Mouse (Mus musculus): ENCODE results near the gene Gpc4. TPM values are rescaled to one million over a fixed set of nuclear protein-coding genes. Genes with fewer than 3 reads are reported as not detected.
A peak's percentile ranks its signal among the peaks of the same experiment; 100 is the strongest.

Gene Gpc4
- polyA plus RNA-seq, 1 experiment from 2014 or later, result 25.8 TPM

GRCm38 (mm10) chrX:52163418-52164133 lies 1.5 kb downstream of the Gpc4 start:
- Histone ChIP-seq H3K36me3 (no peaks in the 10 kb centered on the region), H3K4me3 (replicated peaks) (peak overlapping the region; percentile 51), H3K9me3 (no peaks in the 10 kb centered on the region), H3K4me1 (replicated peaks) (no peaks in the 10 kb centered on the region), H3K27me3 (replicated peaks) (no peaks in the 10 kb centered on the region), H3K9ac (peak overlapping the region; percentile 60), H3K27ac (no peak overlapping the region), H3K4me2 (replicated peaks) (peak overlapping the region; percentile 75)
- 20% methylated on average over 25 of the region's 25 CpGs for WGBS
- ATAC-seq, result no peak

- Histone ChIP-seq H3K27ac (no peak overlapping the region), H3K4me3 (replicated peaks) (peak overlapping the region; percentile 51; the same call in 1 of the 2 replicates), H3K4me1 (replicated peaks) (no peaks in the 10 kb centered on the region), H3K9me3 (no peaks in the 10 kb centered on the region), H3K4me2 (replicated peaks) (peak overlapping the region; percentile 75), H3K36me3 (no peaks in the 10 kb centered on the region), H3K27me3 (replicated peaks) (no peaks in the 10 kb centered on the region), H3K9ac (no peak overlapping the region)
- WGBS, result 52% methylated on average over 6 of the region's 6 CpGs
- ATAC-seq, result no peak
These were observed 2.3 kb downstream of the Gpc4 start for GRCm38 (mm10) chrX:52162756-52163155.

- no peak overlapping the region for H3K27ac ChIP-seq
- H3K4me3 ChIP-seq (replicated peaks), result no peak overlapping the region
- H3K4me1 ChIP-seq (replicated peaks), result no peaks in the 10 kb centered on the region
- 58% methylated on average over 1 of the region's 1 CpGs for WGBS
- no peaks in the 10 kb centered on the region for H3K36me3 ChIP-seq
- no peak for ATAC-seq
- H3K9ac ChIP-seq, result no peak overlapping the region
- H3K27me3 ChIP-seq (replicated peaks), result no peaks in the 10 kb centered on the region
- H3K9me3 ChIP-seq, result no peaks in the 10 kb centered on the region
- H3K4me2 ChIP-seq (replicated peaks), result no peak overlapping the region
These were observed 2.8 kb downstream of the Gpc4 start for GRCm38 (mm10) chrX:52162206-52162605.

GRCm38 (mm10) chrX:52159621-52160020 lies 5.4 kb downstream of the Gpc4 start:
- H3K4me2 ChIP-seq (replicated peaks), result no peak overlapping the region
- ATAC-seq, result no peak
- no peaks in the 10 kb centered on the region for H3K36me3 ChIP-seq
- H3K27ac ChIP-seq, result no peak overlapping the region
- H3K4me3 ChIP-seq (replicated peaks), result no peak overlapping the region
- no peak overlapping the region for H3K9ac ChIP-seq
- 82% methylated on average over 5 of the region's 5 CpGs for WGBS
- no peaks in the 10 kb centered on the region for H3K27me3 ChIP-seq (replicated peaks)
- H3K4me1 ChIP-seq (replicated peaks), result no peaks in the 10 kb centered on the region
- no peaks in the 10 kb centered on the region for H3K9me3 ChIP-seq

GRCm38 (mm10) chrX:52155408-52155953 lies 9.6 kb downstream of the Gpc4 start:
- no peak overlapping the region for H3K4me3 ChIP-seq (replicated peaks)
- 87% methylated on average over 7 of the region's 7 CpGs for WGBS
- H3K9ac ChIP-seq, result no peak overlapping the region
- H3K9me3 ChIP-seq, result no peaks in the 10 kb centered on the region
- no peaks in the 10 kb centered on the region for H3K36me3 ChIP-seq
- no peak for ATAC-seq
- no peak overlapping the region for H3K27ac ChIP-seq
- H3K4me2 ChIP-seq (replicated peaks), result no peak overlapping the region
- H3K4me1 ChIP-seq (replicated peaks), result no peaks in the 10 kb centered on the region
- H3K27me3 ChIP-seq (replicated peaks), result no peaks in the 10 kb centered on the region

- Histone ChIP-seq H3K27ac (no peak overlapping the region), H3K4me1 (replicated peaks) (no peaks in the 10 kb centered on the region), H3K4me2 (replicated peaks) (no peak overlapping the region), H3K27me3 (replicated peaks) (no peaks in the 10 kb centered on the region), H3K36me3 (no peaks in the 10 kb centered on the region), H3K9me3 (no peaks in the 10 kb centered on the region), H3K4me3 (replicated peaks) (no peak overlapping the region), H3K9ac (no peak overlapping the region)
- WGBS, result 86% methylated on average over 4 of the region's 4 CpGs
- ATAC-seq, result no peak
These were observed 10.2 kb downstream of the Gpc4 start for GRCm38 (mm10) chrX:52154821-52155220.

GRCm38 (mm10) chrX:52153451-52153850 lies 11.6 kb downstream of the Gpc4 start:
- Histone ChIP-seq H3K4me2 (replicated peaks) (no peak overlapping the region), H3K36me3 (no peaks in the 10 kb centered on the region), H3K27ac (no peak overlapping the region), H3K4me1 (replicated peaks) (no peaks in the 10 kb centered on the region), H3K9me3 (no peaks in the 10 kb centered on the region), H3K9ac (no peak overlapping the region), H3K4me3 (replicated peaks) (no peak overlapping the region), H3K27me3 (replicated peaks) (no peaks in the 10 kb centered on the region)
- WGBS, result 78% methylated on average over 4 of the region's 4 CpGs
- no peak for ATAC-seq

- H3K9me3 ChIP-seq, result no peaks in the 10 kb centered on the region
- no peak overlapping the region for H3K4me3 ChIP-seq (replicated peaks)
- H3K4me2 ChIP-seq (replicated peaks), result no peak overlapping the region
- no peak overlapping the region for H3K9ac ChIP-seq
- ATAC-seq, result no peak
- H3K27ac ChIP-seq, result no peak overlapping the region
- no peaks in the 10 kb centered on the region for H3K36me3 ChIP-seq
- WGBS, result 80% methylated on average over 5 of the region's 5 CpGs
- H3K4me1 ChIP-seq (replicated peaks), result no peaks in the 10 kb centered on the region
- no peaks in the 10 kb centered on the region for H3K27me3 ChIP-seq (replicated peaks)
These were observed 12.1 kb downstream of the Gpc4 start for GRCm38 (mm10) chrX:52152961-52153360.

GRCm38 (mm10) chrX:52151555-52151954 lies 13.5 kb downstream of the Gpc4 start:
- 76% methylated on average over 5 of the region's 5 CpGs for WGBS
- no peaks in the 10 kb centered on the region for H3K4me1 ChIP-seq (replicated peaks)
- no peak overlapping the region for H3K4me2 ChIP-seq (replicated peaks)
- no peaks in the 10 kb centered on the region for H3K36me3 ChIP-seq
- H3K9ac ChIP-seq, result no peak overlapping the region
- H3K27ac ChIP-seq, result no peak overlapping the region
- no peaks in the 10 kb centered on the region for H3K27me3 ChIP-seq (replicated peaks)
- ATAC-seq, result no peak
- H3K9me3 ChIP-seq, result no peaks in the 10 kb centered on the region
- no peak overlapping the region for H3K4me3 ChIP-seq (replicated peaks)

- Histone ChIP-seq H3K36me3 (no peaks in the 10 kb centered on the region), H3K27ac (no peak overlapping the region), H3K4me1 (replicated peaks) (no peaks in the 10 kb centered on the region), H3K9me3 (no peaks in the 10 kb centered on the region), H3K4me2 (replicated peaks) (no peak overlapping the region), H3K9ac (no peak overlapping the region), H3K27me3 (replicated peaks) (no peaks in the 10 kb centered on the region), H3K4me3 (replicated peaks) (no peak overlapping the region)
- 72% methylated on average over 7 of the region's 7 CpGs for WGBS
- no peak for ATAC-seq
These were observed 14.0 kb downstream of the Gpc4 start for GRCm38 (mm10) chrX:52151100-52151499.

GRCm38 (mm10) chrX:52145563-52145962 lies 19.5 kb downstream of the Gpc4 start:
- no peak overlapping the region for H3K4me2 ChIP-seq (replicated peaks)
- no peaks in the 10 kb centered on the region for H3K4me1 ChIP-seq (replicated peaks)
- no peaks in the 10 kb centered on the region for H3K9me3 ChIP-seq
- H3K4me3 ChIP-seq (replicated peaks), result no peak overlapping the region
- ATAC-seq, result peak; percentile 85
- no peak overlapping the region for H3K27ac ChIP-seq
- no peaks in the 10 kb centered on the region for H3K27me3 ChIP-seq (replicated peaks)
- H3K9ac ChIP-seq, result no peak overlapping the region
- no peaks in the 10 kb centered on the region for H3K36me3 ChIP-seq

- Histone ChIP-seq H3K27ac (no peak overlapping the region), H3K4me3 (replicated peaks) (no peak overlapping the region), H3K4me1 (replicated peaks) (no peaks in the 10 kb centered on the region), H3K9ac (no peak overlapping the region), H3K4me2 (replicated peaks) (no peak overlapping the region), H3K9me3 (no peaks in the 10 kb centered on the region), H3K27me3 (replicated peaks) (no peaks in the 10 kb centered on the region), H3K36me3 (no peaks in the 10 kb centered on the region)
- no peak for ATAC-seq
- 56% methylated on average over 7 of the region's 7 CpGs for WGBS
These were observed 20.6 kb downstream of the Gpc4 start for GRCm38 (mm10) chrX:52144491-52144890.

GRCm38 (mm10) chrX:52140316-52140715 lies 24.7 kb downstream of the Gpc4 start:
- ATAC-seq, result no peak
- Histone ChIP-seq H3K27ac (no peak overlapping the region), H3K4me1 (replicated peaks) (no peaks in the 10 kb centered on the region), H3K36me3 (no peaks in the 10 kb centered on the region), H3K4me3 (replicated peaks) (no peak overlapping the region), H3K9ac (no peak overlapping the region), H3K27me3 (replicated peaks) (no peaks in the 10 kb centered on the region), H3K4me2 (replicated peaks) (no peak overlapping the region), H3K9me3 (no peaks in the 10 kb centered on the region)
